Mouse (Mus musculus) midbrain, embryonic 15.5 days (tissue): ENCODE measurements around the gene Rassf1. TPM values are rescaled to one million over a fixed set of nuclear protein-coding genes. Genes with fewer than 3 reads are reported as not detected.

Experiments
- ATAC-seq: fragments of 200-750 bp; cut with Nextera tagmentation; replicated peaks from 2 replicates; pipeline ENCODE4 v1.8.0; 2017; ENCODE audit warnings: moderate TSS enrichment
- H3K27ac ChIP-seq: fragments of 300-500 bp; sonication (generic); 2 replicates; pipeline ENCODE4 v1.5.1; 2015; ENCODE audit warnings: mild to moderate bottlenecking, inconsistent platforms
- H3K27me3 ChIP-seq: fragments of 300-500 bp; sonication (generic); replicated peaks from 2 replicates; pipeline ENCODE4 v1.6.1; 2015; ENCODE audit warnings: inconsistent platforms
- H3K36me3 ChIP-seq: fragments of 300-500 bp; sonication (generic); replicated peaks from 2 replicates; pipeline ENCODE4 v1.6.1; 2015; ENCODE audit warnings: inconsistent platforms
- H3K4me1 ChIP-seq: fragments of 300-500 bp; sonication (generic); 2 replicates; pipeline ENCODE4 v1.6.1; 2015; ENCODE audit warnings: inconsistent platforms
- H3K4me2 ChIP-seq: fragments of 300-500 bp; sonication (generic); 2 replicates; pipeline ENCODE4 v1.6.1; 2015; ENCODE audit warnings: inconsistent platforms, mild to moderate bottlenecking, moderate library complexity
- H3K4me3 ChIP-seq: fragments of 300-500 bp; sonication (generic); 2 replicates; pipeline ENCODE4 v1.5.1; 2015; ENCODE audit warnings: mild to moderate bottlenecking, inconsistent platforms
- H3K9ac ChIP-seq: fragments of 300-500 bp; sonication (generic); 2 replicates; pipeline ENCODE4 v1.6.1; 2015; ENCODE audit warnings: mild to moderate bottlenecking, inconsistent platforms
- H3K9me3 ChIP-seq: fragments of 300-500 bp; sonication (generic); 2 replicates; pipeline ENCODE4 v1.6.1; 2016; ENCODE audit warnings: inconsistent platforms
- WGBS: fragments of 180-500 bp; shearing (Covaris S2); methylation state at CpG from one replicate; pipeline ENCODE4 v1.1.7; 2015; ENCODE audit warnings: mixed read lengths; 5-methylcytosine and 5-hydroxymethylcytosine counted together
- polyA plus RNA-seq: library from polyadenylated mRNA; unstranded; fragments of >200 nt; fragmentation: Nextera tagmentation; extraction: Ambion mirVana; gene quantifications from 2 replicates; pipeline ENCODE4 v1.2.1, GENCODE M21; 2015

Gene Rassf1
- polyA plus RNA-seq, 1 experiment from 2014 or later = 45.3 TPM

DNA sequence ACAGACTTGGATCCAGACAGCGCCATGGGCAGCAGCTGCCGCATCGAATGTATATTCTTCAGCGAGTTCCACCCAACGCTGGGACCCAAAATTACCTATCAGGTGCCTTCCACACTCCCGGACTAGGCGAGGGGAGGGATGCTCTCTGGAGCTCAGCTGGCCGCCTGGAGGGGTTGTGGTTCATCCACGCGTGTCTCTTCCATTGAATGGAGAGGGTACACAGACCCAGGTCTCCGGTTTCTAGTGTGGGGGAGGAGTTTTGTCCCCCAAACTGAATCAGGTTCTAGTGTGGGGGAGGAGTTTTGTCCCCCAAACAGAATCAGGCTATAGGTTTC lies 9.0 kb upstream of the Rassf1 start:
- H3K9ac ChIP-seq = peak overlapping the region; percentile 63
- H3K27ac ChIP-seq = peak overlapping the region; percentile 65
- H3K36me3 ChIP-seq = peaks cover 38% of the 10 kb centered on the region
- peak overlapping the region; percentile 72 for H3K4me3 ChIP-seq
- H3K4me1 ChIP-seq = peaks cover 50% of the 10 kb centered on the region
- WGBS = 2% methylated on average over 11 of the region's 11 CpGs
- no peaks in the 10 kb centered on the region for H3K27me3 ChIP-seq
- H3K9me3 ChIP-seq = no peaks in the 10 kb centered on the region
- peak; percentile 37 for ATAC-seq
- peak overlapping the region; percentile 83 for H3K4me2 ChIP-seq

DNA sequence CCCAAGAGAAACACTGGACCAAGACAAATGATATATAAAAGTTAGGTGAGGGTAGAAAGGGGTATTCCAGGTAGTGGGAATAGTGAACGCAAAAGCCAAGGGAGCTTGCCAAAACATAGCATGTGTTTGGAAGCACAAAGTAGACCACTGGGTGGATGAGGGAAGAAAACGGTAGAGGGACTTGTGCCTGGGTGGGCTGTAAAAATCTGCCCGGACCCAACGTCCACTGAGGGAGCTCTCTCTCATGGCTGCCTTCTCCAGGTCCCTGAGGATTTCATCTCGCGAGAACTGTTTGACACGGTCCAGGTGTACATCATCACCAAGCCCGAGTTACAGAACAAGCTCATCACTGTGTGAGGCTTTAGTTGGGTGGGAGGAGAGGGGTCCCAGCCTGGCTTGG lies 8.6 kb upstream of the Rassf1 start:
- no peak for ATAC-seq
- Histone ChIP-seq H3K9ac (peak overlapping the region; percentile 63), H3K4me1 (peaks cover 50% of the 10 kb centered on the region), H3K4me3 (peak overlapping the region; percentile 72), H3K36me3 (peaks cover 38% of the 10 kb centered on the region), H3K4me2 (peak overlapping the region; percentile 83), H3K27me3 (no peaks in the 10 kb centered on the region), H3K27ac (no peak overlapping the region; the same call in 1 of the 2 replicates), H3K9me3 (no peaks in the 10 kb centered on the region)
- WGBS = 54% methylated on average over 8 of the region's 8 CpGs

DNA sequence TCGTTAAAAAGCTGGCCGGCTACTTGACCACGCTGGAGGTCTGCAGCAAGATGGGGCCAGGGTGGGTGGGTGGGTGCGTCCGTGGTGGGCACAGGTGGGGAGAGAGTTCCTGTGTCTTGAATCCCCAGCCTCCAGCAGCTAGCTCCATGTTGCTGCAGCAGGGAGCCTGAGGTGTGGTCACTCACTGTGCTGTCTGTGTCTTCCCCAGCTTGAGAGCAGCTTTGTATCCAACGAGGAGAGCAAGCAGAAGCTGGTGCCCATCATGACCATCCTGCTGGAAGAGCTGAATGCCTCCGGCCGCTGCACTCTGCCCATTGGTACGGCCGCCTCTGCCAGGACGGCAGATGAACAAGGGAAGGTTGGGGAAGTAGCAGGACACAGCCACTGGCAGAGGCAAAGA lies 8.1 kb upstream of the Rassf1 start:
- H3K4me3 ChIP-seq = no peak overlapping the region
- WGBS = 87% methylated on average over 11 of the region's 11 CpGs
- H3K4me1 ChIP-seq = peaks cover 53% of the 10 kb centered on the region
- H3K9me3 ChIP-seq = no peaks in the 10 kb centered on the region
- no peaks in the 10 kb centered on the region for H3K27me3 ChIP-seq
- H3K27ac ChIP-seq = no peak overlapping the region
- no peak for ATAC-seq
- peaks cover 32% of the 10 kb centered on the region; the same call in 1 of the 2 replicates for H3K36me3 ChIP-seq
- no peak overlapping the region for H3K9ac ChIP-seq
- H3K4me2 ChIP-seq = no peak overlapping the region; the same call in 1 of the 2 replicates

DNA sequence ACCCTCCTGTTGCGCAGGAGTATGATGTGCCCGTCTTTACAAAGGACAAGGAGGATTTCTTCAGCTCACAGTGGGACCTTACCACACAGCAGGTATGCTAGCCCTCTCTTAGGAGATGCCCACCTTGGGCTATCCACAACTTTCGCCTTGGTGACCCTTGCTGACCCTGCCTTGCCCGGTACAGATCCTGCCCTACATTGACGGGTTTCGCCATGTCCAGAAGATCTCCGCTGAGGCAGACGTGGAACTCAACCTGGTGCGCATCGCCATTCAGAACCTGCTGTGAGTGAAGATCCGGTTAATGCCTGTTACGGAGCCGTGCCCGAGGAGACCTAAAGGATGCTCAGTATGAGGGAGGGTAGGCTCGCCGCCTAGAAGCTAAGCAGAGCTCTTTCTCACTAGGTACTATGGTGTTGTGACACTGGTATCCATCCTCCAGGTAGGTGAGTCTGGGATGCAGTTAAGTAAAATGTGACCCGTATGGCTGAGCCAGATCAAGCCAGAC lies 7.1 kb upstream of the Rassf1 start:
- no peak overlapping the region for H3K9ac ChIP-seq
- no peak overlapping the region for H3K4me3 ChIP-seq
- 93% methylated on average over 17 of the region's 17 CpGs for WGBS
- no peaks in the 10 kb centered on the region for H3K9me3 ChIP-seq
- no peak for ATAC-seq
- peaks cover 22% of the 10 kb centered on the region; the same call in 1 of the 2 replicates for H3K36me3 ChIP-seq
- H3K4me1 ChIP-seq = peaks cover 53% of the 10 kb centered on the region
- no peak overlapping the region for H3K4me2 ChIP-seq
- peaks cover 5% of the 10 kb centered on the region; the same call in 1 of the 2 replicates for H3K27me3 ChIP-seq
- H3K27ac ChIP-seq = no peak overlapping the region

DNA sequence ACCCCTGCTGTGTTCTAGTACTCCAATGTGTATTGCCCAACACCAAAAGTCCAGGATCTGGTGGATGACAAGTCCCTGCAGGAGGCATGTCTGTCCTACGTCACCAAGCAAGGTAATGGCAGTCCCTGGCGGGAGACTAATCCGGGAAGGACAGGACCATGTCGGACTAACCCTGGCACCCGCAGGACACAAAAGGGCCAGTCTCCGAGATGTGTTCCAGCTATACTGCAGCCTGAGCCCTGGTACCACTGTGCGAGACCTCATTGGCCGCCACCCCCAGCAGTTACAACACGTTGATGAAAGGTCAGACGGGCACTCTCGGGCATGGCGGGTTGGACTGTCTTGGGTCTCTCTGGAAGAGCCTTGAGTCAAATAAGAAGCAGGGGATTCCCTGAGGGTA lies 6.6 kb upstream of the Rassf1 start:
- Histone ChIP-seq H3K4me1 (peaks cover 53% of the 10 kb centered on the region), H3K36me3 (peaks cover 18% of the 10 kb centered on the region; the same call in 1 of the 2 replicates), H3K9ac (no peak overlapping the region), H3K9me3 (no peaks in the 10 kb centered on the region), H3K4me3 (no peak overlapping the region), H3K27ac (no peak overlapping the region), H3K27me3 (peaks cover 10% of the 10 kb centered on the region; the same call in 1 of the 2 replicates), H3K4me2 (no peak overlapping the region)
- ATAC-seq = no peak
- WGBS = 93% methylated on average over 12 of the region's 12 CpGs

DNA sequence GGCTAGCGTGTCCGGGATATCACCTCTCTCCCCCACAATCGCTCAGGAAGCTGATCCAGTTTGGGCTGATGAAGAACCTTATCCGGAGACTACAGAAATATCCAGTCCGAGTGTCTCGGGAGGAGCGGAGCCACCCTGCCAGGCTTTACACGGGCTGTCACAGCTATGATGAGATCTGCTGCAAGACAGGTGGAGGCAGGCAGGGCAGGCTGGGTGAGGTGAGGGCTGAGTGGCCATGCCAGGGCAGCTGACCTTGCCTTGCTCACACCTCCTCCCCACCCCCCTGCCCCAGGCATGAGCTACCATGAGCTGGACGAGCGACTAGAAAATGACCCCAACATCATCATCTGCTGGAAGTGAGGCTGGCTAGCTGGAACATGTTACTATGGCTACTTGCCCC lies 6.2 kb upstream of the Rassf1 start:
- ATAC-seq = no peak
- 90% methylated on average over 10 of the region's 10 CpGs for WGBS
- H3K9ac ChIP-seq = no peak overlapping the region

DNA sequence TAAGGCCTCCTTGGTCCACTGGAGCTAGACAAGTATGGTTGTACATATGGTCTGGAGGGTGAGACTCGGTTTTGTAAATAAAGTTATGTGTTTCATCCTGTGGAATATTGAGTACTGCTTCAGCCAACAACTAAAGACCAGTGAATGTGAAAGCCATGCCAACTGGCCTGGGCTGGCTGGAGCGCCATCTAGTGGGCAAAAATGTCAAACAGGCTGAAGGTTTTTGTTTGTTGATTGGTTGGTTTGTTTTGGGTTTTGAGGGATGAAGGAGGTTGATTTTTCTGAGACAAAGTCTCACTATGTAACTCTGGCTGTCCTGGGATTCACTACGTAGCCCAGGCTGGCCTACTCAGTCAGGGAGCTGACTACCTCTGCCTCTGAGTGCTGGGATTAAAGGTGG lies 5.8 kb upstream of the Rassf1 start:
- Histone ChIP-seq H3K4me3 (no peak overlapping the region), H3K4me1 (peaks cover 47% of the 10 kb centered on the region), H3K36me3 (peaks cover 13% of the 10 kb centered on the region; the same call in 1 of the 2 replicates), H3K4me2 (no peak overlapping the region), H3K9me3 (no peaks in the 10 kb centered on the region), H3K9ac (no peak overlapping the region), H3K27me3 (peaks cover 19% of the 10 kb centered on the region), H3K27ac (no peak overlapping the region)
- ATAC-seq = no peak
- WGBS = 6% methylated on average over 3 of the region's 3 CpGs

More for the DNA sequence above, 6.2 kb upstream of the Rassf1 start:
- H3K27ac ChIP-seq = no peak overlapping the region
- H3K36me3 ChIP-seq = peaks cover 13% of the 10 kb centered on the region; the same call in 1 of the 2 replicates
- H3K4me1 ChIP-seq = peaks cover 51% of the 10 kb centered on the region
- H3K4me2 ChIP-seq = no peak overlapping the region
- H3K4me3 ChIP-seq = no peak overlapping the region
- no peaks in the 10 kb centered on the region for H3K9me3 ChIP-seq
- peaks cover 15% of the 10 kb centered on the region for H3K27me3 ChIP-seq

DNA sequence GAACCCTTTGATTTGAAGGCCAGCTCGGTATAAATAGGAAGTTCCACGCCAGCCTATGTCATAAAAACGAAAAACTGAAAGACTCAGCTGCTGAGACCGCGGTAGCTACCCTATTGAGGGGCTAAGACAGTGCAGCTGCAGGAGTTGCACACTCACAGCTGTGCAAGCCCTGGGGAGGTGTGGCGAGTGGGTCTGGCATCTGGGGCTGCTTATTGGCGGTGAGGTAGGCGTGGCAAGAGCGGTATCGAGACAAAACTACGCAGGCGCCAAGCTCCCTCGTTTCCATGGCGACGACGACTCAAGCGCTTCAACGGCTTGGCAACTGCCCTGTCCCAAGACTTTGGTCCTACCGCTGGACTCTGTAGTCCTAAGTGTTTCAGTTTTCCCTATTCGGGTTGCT lies 4.3 kb upstream of the Rassf1 start, which contains the start of gene Zmynd10:
TSS of gene Zmynd10 (plus strand) at position 273 of the 400 bp plus-strand sequence.
- Histone ChIP-seq H3K9me3 (no peaks in the 10 kb centered on the region), H3K27me3 (peaks cover 33% of the 10 kb centered on the region), H3K9ac (peak within 1 kb of the TSS; percentile 31; the same call in 1 of the 2 replicates), H3K36me3 (peaks cover 13% of the 10 kb centered on the region; the same call in 1 of the 2 replicates), H3K4me2 (peak within 1 kb of the TSS; percentile 60), H3K4me1 (peaks cover 49% of the 10 kb centered on the region), H3K4me3 (peak within 1 kb of the TSS; percentile 27), H3K27ac (peak within 1 kb of the TSS; percentile 57; the same call in 1 of the 2 replicates)
- ATAC-seq = peak; percentile 51
- WGBS = 2% methylated on average over 20 of the region's 20 CpGs

DNA sequence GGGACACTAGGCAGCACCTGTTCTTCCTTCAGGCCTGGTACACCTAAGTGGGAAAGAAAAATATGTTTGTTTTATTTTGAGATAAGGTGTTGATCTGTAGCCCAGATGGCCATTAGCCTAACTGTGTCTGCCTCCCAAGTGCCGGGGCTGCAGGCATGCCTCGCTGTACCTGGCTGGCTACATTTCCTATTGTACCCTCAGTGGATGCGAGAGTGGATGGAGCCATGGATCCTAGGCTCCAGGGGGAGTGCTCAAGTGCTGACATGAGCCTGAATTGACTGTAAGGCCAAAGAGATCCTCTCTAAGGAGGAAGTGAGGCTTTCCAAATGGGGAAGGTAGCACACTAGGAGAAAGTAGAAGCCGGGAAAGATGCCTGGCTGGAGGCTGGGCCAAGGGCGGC lies 3.4 kb upstream of the Rassf1 start:
- H3K9ac ChIP-seq = no peak overlapping the region
- peaks cover 43% of the 10 kb centered on the region for H3K4me1 ChIP-seq
- H3K9me3 ChIP-seq = no peaks in the 10 kb centered on the region
- no peak overlapping the region for H3K4me3 ChIP-seq
- ATAC-seq = no peak
- peaks cover 13% of the 10 kb centered on the region; the same call in 1 of the 2 replicates for H3K36me3 ChIP-seq
- H3K4me2 ChIP-seq = no peak overlapping the region
- peaks cover 42% of the 10 kb centered on the region for H3K27me3 ChIP-seq
- 77% methylated on average over 5 of the region's 5 CpGs for WGBS
- H3K27ac ChIP-seq = no peak overlapping the region

DNA sequence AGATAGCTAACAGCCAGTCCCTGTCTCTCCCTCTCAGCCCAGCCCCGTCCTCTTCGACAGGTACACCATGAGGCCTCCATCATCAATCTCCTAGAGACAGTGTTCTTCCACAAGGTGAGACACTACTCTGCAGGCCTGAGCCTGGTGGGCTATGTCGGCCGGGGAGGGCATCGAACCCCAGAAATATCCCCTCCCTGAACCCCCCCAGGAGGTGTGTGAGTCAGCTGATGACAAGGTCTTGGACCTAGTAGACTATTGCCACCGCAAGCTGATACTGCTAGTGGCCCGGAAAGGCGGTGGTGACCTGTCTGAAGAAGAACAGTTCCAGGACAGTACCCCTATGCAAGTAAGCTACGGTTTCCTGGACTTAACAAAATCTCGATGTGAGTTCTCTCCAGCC lies 2.5 kb upstream of the Rassf1 start:
- H3K4me2 ChIP-seq = no peak overlapping the region
- peaks cover 46% of the 10 kb centered on the region for H3K27me3 ChIP-seq
- peaks cover 50% of the 10 kb centered on the region for H3K4me1 ChIP-seq
- no peak overlapping the region for H3K27ac ChIP-seq
- H3K9ac ChIP-seq = no peak overlapping the region
- H3K4me3 ChIP-seq = no peak overlapping the region
- WGBS = 91% methylated on average over 10 of the region's 10 CpGs
- H3K36me3 ChIP-seq = peaks cover 10% of the 10 kb centered on the region; the same call in 1 of the 2 replicates
- ATAC-seq = no peak
- H3K9me3 ChIP-seq = no peaks in the 10 kb centered on the region

DNA sequence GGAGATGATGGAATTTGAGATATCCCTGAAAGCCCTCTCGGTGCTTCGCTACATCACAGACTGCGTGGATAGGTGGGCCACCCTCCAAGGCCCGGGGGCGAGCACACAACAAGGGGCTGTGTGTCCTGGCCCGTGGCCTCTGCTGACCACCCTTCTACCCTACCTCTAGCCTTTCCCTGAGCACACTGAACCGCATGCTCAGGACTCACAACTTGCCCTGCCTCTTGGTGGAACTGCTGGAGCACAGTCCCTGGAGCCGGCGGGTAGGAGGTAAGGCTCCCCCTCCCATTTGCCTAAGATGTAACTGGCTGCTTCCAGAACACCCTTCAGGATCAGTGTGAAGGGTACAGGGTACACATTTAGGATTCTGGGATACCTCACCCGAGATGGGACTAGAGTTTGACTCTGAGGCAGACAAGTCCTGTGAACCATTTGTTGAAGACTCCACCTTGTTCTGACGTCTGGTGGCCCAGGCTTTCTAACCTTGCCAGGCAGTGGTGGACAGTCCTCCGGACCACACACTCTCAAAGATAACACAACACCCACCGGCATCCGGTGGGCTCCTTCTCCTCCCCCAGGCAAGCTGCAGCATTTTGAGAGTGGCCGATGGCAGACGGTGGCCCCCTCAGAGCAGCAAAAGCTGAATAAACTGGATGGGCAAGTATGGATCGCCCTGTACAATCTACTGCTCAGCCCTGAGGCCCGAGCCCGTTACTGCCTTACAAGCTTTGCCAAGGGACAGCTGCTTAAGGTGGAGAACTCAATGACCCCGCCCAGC lies 1.9 kb upstream of the Rassf1 start:
- H3K4me1 ChIP-seq = peaks cover 52% of the 10 kb centered on the region
- H3K27ac ChIP-seq = no peak overlapping the region
- H3K9me3 ChIP-seq = no peaks in the 10 kb centered on the region
- no peak overlapping the region for H3K9ac ChIP-seq
- H3K27me3 ChIP-seq = peaks cover 46% of the 10 kb centered on the region
- no peak overlapping the region for H3K4me3 ChIP-seq
- H3K4me2 ChIP-seq = no peak overlapping the region
- 89% methylated on average over 20 of the region's 20 CpGs for WGBS
- no peak for ATAC-seq
- 0 out of 2 replicates have a peak, but pooled peaks cover 3% of the 10 kb centered on the region for H3K36me3 ChIP-seq

DNA sequence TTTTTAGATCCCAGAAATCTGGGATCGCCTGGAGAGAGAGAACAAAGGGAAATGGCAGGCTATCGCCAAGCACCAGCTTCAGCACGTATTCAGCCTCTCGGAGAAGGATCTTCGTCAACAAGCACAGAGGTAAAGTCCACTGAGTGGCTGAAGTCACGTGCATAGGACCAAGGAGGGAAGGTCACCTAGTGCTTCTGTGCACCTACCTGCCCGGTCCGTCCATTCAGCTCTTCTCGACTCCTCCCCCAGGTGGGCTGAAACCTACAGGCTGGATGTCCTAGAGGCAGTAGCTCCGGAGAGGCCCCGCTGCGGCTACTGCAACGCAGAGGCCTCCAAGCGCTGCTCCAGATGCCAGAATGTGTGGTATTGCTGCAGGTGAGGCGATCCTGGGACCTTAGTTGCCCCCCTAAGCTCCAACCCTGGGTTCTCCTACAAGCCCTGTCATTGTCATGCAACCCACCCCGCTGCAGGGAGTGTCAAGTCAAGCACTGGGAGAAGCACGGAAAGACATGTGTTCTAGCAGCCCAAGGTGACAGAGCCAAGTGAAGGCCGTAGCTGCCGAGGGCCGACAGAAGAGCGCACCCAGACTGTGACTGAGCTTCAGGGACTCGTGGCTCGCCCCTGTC lies 751 bp upstream of the Rassf1 start:
- Histone ChIP-seq H3K27ac (no peak overlapping the region), H3K27me3 (peaks cover 46% of the 10 kb centered on the region), H3K36me3 (no peaks in the 10 kb centered on the region), H3K9me3 (no peaks in the 10 kb centered on the region), H3K4me3 (peak overlapping the region; percentile 35; the same call in 1 of the 2 replicates), H3K4me2 (peak overlapping the region; percentile 61), H3K4me1 (peaks cover 53% of the 10 kb centered on the region), H3K9ac (peak overlapping the region; percentile 17; the same call in 1 of the 2 replicates)
- ATAC-seq = no peak
- 28% methylated on average over 23 of the region's 23 CpGs for WGBS
